Mouse (Mus musculus): ENCODE results near the gene Fthl17e. TPM values are rescaled to one million over a fixed set of nuclear protein-coding genes. Genes with fewer than 3 reads are reported as not detected.
"Not testable (repeated sequence)": the region's sequence is repeated elsewhere in the genome, so short reads cannot be mapped to it uniquely, and the experiment has no call there.

The Fthl17e gene
- not detected in 2 replicates for polyA plus RNA-seq (2015; fragmentation: Nextera tagmentation; extraction: Ambion mirVana)

- not testable (repeated sequence) for H3K36me3 ChIP-seq; H3K27ac ChIP-seq (replicated peaks); H3K4me1 ChIP-seq; H3K4me2 ChIP-seq; H3K4me3 ChIP-seq (replicated peaks); H3K27me3 ChIP-seq (replicated peaks); ATAC-seq (ENCODE audit: low FRiP score); H3K9me3 ChIP-seq (replicated peaks); H3K9ac ChIP-seq (replicated peaks)
- no CpG with 5 or more reads among the region's 10 CpGs for WGBS
These were observed at the start of gene Fthl17e for GRCm38 (mm10) chrX:9033193-9033592. TSS of gene Fthl17e (plus strand) at chrX:9033493.

GRCm38 (mm10) chrX:8986655-8987054 lies 46.6 kb upstream of the Fthl17e start, which contains the start of gene Fthl17d:
TSS of gene Fthl17d (minus strand) at chrX:8986755.
- WGBS: no CpG with 5 or more reads among the region's 9 CpGs
- not testable (repeated sequence) for H3K27ac ChIP-seq (replicated peaks); H3K4me3 ChIP-seq (replicated peaks); H3K27me3 ChIP-seq (replicated peaks); H3K4me2 ChIP-seq; H3K9me3 ChIP-seq (replicated peaks); H3K9ac ChIP-seq (replicated peaks); ATAC-seq (ENCODE audit: low FRiP score); H3K36me3 ChIP-seq; H3K4me1 ChIP-seq

- Histone ChIP-seq H3K9me3 (replicated peaks) (no peaks in the 10 kb centered on the region), H3K4me3 (replicated peaks) (no peak overlapping the region), H3K36me3 (no peaks in the 10 kb centered on the region), H3K4me1 (no peaks in the 10 kb centered on the region), H3K27me3 (replicated peaks) (no peaks in the 10 kb centered on the region), H3K4me2 (no peak overlapping the region), H3K27ac (replicated peaks) (no peak overlapping the region), H3K9ac (replicated peaks) (no peak overlapping the region)
- ATAC-seq (ENCODE audit: low FRiP score): peak; percentile 47; the same call in 1 of the 2 replicates
- WGBS: 50% methylated on average over 1 of the region's 1 CpGs
These were observed 17.2 kb upstream of the Fthl17e start for GRCm38 (mm10) chrX:9016079-9016478.

- no peak overlapping the region for H3K9ac ChIP-seq (replicated peaks)
- H3K4me2 ChIP-seq: no peak overlapping the region
- 58% methylated on average over 10 of the region's 10 CpGs for WGBS
- H3K4me1 ChIP-seq: no peaks in the 10 kb centered on the region
- ATAC-seq (ENCODE audit: low FRiP score): no peak
- no peak overlapping the region for H3K4me3 ChIP-seq (replicated peaks)
- no peak overlapping the region for H3K27ac ChIP-seq (replicated peaks)
- no peaks in the 10 kb centered on the region for H3K27me3 ChIP-seq (replicated peaks)
- no peaks in the 10 kb centered on the region for H3K36me3 ChIP-seq
- H3K9me3 ChIP-seq (replicated peaks): no peaks in the 10 kb centered on the region
These were observed 13.8 kb upstream of the Fthl17e start for GRCm38 (mm10) chrX:9019481-9019880.

- H3K36me3 ChIP-seq; H3K4me1 ChIP-seq; H3K9me3 ChIP-seq (replicated peaks); H3K9ac ChIP-seq (replicated peaks); ATAC-seq (ENCODE audit: low FRiP score); H3K27ac ChIP-seq (replicated peaks); H3K27me3 ChIP-seq (replicated peaks); H3K4me2 ChIP-seq; H3K4me3 ChIP-seq (replicated peaks): not testable (repeated sequence)
- 45% methylated on average over 3 of the region's 4 CpGs for WGBS
These were observed 8.3 kb downstream of the Fthl17e start for GRCm38 (mm10) chrX:9041611-9042010.

GRCm38 (mm10) chrX:9060952-9061351 lies 27.7 kb downstream of the Fthl17e start:
- not testable (repeated sequence) for H3K4me1 ChIP-seq; H3K36me3 ChIP-seq; H3K4me2 ChIP-seq; H3K27me3 ChIP-seq (replicated peaks); H3K9ac ChIP-seq (replicated peaks); H3K4me3 ChIP-seq (replicated peaks); ATAC-seq (ENCODE audit: low FRiP score); H3K9me3 ChIP-seq (replicated peaks); H3K27ac ChIP-seq (replicated peaks)
- WGBS: 32% methylated on average over 7 of the region's 9 CpGs

GRCm38 (mm10) chrX:9062101-9062500 lies 28.8 kb downstream of the Fthl17e start:
- Histone ChIP-seq H3K36me3 (no peaks in the 10 kb centered on the region), H3K4me1 (no peaks in the 10 kb centered on the region), H3K4me2 (no peak overlapping the region), H3K9ac (replicated peaks) (no peak overlapping the region), H3K4me3 (replicated peaks) (no peak overlapping the region), H3K9me3 (replicated peaks) (no peaks in the 10 kb centered on the region), H3K27ac (replicated peaks) (no peak overlapping the region), H3K27me3 (replicated peaks) (no peaks in the 10 kb centered on the region)
- ATAC-seq (ENCODE audit: low FRiP score): no peak
- 88% methylated on average over 4 of the region's 4 CpGs for WGBS

- not testable (repeated sequence) for H3K4me3 ChIP-seq (replicated peaks); H3K27ac ChIP-seq (replicated peaks); ATAC-seq (ENCODE audit: low FRiP score); H3K36me3 ChIP-seq; H3K4me2 ChIP-seq; H3K9ac ChIP-seq (replicated peaks); H3K9me3 ChIP-seq (replicated peaks); H3K27me3 ChIP-seq (replicated peaks); H3K4me1 ChIP-seq
- WGBS: 94% methylated on average over 11 of the region's 11 CpGs
These were observed 29.4 kb downstream of the Fthl17e start, which contains the start of gene Fthl17f for GRCm38 (mm10) chrX:9062715-9063114. TSS of gene Fthl17f (plus strand) at chrX:9063015.

- H3K9me3 ChIP-seq (replicated peaks); H3K4me3 ChIP-seq (replicated peaks); H3K4me1 ChIP-seq; H3K4me2 ChIP-seq; H3K36me3 ChIP-seq; ATAC-seq (ENCODE audit: low FRiP score); H3K9ac ChIP-seq (replicated peaks); H3K27me3 ChIP-seq (replicated peaks); H3K27ac ChIP-seq (replicated peaks): not testable (repeated sequence)
- WGBS: 23% methylated on average over 9 of the region's 10 CpGs
These were observed 44.4 kb downstream of the Fthl17e start for GRCm38 (mm10) chrX:9077699-9078098.

Other genes starting within 250 kb of the Fthl17e start
- not detected in 2 replicates for gene Ssxb5, start 229.8 kb upstream of the Fthl17e start, polyA plus RNA-seq (2015; fragmentation: Nextera tagmentation; extraction: Ambion mirVana)
- not detected in 2 replicates for gene Gm6592, start 189.5 kb upstream of the Fthl17e start, polyA plus RNA-seq (2015; fragmentation: Nextera tagmentation; extraction: Ambion mirVana)
- not detected in 2 replicates for gene Gm5751, start 159.2 kb upstream of the Fthl17e start, polyA plus RNA-seq (2015; fragmentation: Nextera tagmentation; extraction: Ambion mirVana)
- gene B630019K06Rik, start 141.1 kb upstream of the Fthl17e start, polyA plus RNA-seq (2015; fragmentation: Nextera tagmentation; extraction: Ambion mirVana): 26.4 and 28.3 TPM in 2 replicates
- not detected in 2 replicates for gene Fthl17b, start 70.5 kb upstream of the Fthl17e start, polyA plus RNA-seq (2015; fragmentation: Nextera tagmentation; extraction: Ambion mirVana)
- not detected in 2 replicates for gene Fthl17c, start 56.9 kb upstream of the Fthl17e start, polyA plus RNA-seq (2015; fragmentation: Nextera tagmentation; extraction: Ambion mirVana)
- gene Fthl17d, start 46.7 kb upstream of the Fthl17e start, polyA plus RNA-seq (2015; fragmentation: Nextera tagmentation; extraction: Ambion mirVana): not detected in 2 replicates
- not detected in 2 replicates for gene Fthl17f, start 29.5 kb downstream of the Fthl17e start, polyA plus RNA-seq (2015; fragmentation: Nextera tagmentation; extraction: Ambion mirVana)
- not detected in 2 replicates for gene 4930402K13Rik, start 71.1 kb downstream of the Fthl17e start, polyA plus RNA-seq (2015; fragmentation: Nextera tagmentation; extraction: Ambion mirVana)
- 2.8 and 3.1 TPM in 2 replicates for gene Lancl3, start 166.4 kb downstream of the Fthl17e start, polyA plus RNA-seq (2015; fragmentation: Nextera tagmentation; extraction: Ambion mirVana)
- gene Gm14862, start 223.4 kb downstream of the Fthl17e start, polyA plus RNA-seq (2015; fragmentation: Nextera tagmentation; extraction: Ambion mirVana): 0.23 TPM in 1 of 2 replicates, not detected in the other
- 5.2 and 5.7 TPM in 2 replicates for gene Xk, start 239.3 kb downstream of the Fthl17e start, polyA plus RNA-seq (2015; fragmentation: Nextera tagmentation; extraction: Ambion mirVana)